Mouse (Mus musculus) T-helper 2 cell (primary cell): Measurements from ENCODE around the gene Rnf166.

ENCODE experiments used
- in situ Hi-C: fragments of 300-600 bp; cut with MboI, MseI; formaldehyde crosslinking; loops from one replicate; pipeline ENCODE4 v1.15.1; 2025; ENCODE audit warnings: high pct_unique_total_duplicates

Gene Rnf166

DNA sequence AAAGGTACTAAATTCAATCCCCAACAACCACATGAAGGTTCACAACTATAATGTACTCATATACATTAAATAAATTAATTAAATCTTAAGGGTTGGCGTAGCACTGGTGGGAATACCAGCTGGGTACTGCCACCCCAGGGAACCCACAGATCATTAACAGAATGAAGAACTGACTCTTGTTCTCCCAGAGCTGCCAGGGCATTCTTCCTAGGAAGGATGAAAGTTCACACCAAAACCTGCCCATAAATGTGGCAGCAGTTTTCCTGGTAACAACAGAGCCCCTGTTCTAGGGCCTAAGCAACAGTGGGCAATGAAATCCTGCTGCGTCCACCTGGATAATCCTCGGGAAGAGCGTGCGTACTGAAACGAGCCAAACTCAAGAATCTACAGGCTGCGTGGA is 33.5 kb downstream of the Rnf166 start:
- in situ Hi-C loops = no loop called here

DNA sequence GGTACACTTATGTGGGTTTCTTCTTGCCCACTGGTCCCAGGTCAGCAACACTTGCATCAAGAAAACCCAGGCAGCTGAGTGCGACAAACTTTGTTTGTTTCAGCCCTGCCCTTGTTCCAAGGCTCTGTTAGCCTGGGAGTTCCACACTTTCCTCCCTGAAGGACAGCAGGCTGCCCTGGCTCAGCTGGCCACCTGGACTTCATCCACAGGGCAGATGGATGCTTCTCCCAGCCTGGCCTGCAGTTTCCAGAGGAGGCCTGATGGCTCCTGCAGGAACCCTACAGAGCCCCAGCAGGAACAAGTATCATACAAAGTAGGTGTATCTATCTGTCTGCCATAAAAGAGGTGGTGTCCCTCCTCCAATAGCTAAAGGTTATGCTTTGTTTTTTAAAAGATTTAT is 34.5 kb downstream of the Rnf166 start:
- in situ Hi-C loops = no loop called here

DNA sequence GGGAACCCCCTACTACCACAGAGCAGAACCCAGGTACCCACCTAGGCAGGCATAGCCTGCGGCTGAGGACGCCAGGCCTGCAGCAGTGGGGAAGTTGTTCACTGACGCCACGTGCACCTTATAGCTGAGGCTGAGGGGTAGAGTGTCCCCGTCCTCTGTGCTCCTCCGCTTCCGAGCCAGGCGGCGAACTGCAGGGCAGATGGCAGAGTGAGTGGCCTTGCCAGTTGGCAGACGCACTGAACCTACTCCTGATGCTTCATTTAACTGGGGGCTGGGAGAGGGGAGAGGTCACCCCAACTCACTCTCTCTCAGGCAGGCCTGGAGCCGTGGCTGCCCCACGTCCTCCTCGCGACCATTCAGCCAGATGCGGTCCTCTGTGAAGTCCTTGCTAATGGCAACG is 36.5 kb downstream of the Rnf166 start:
- in situ Hi-C loops = loop anchor here (5.0 kb wide), 1 partner anchor 33 kb away; no protein-coding TSS in a partner anchor

DNA sequence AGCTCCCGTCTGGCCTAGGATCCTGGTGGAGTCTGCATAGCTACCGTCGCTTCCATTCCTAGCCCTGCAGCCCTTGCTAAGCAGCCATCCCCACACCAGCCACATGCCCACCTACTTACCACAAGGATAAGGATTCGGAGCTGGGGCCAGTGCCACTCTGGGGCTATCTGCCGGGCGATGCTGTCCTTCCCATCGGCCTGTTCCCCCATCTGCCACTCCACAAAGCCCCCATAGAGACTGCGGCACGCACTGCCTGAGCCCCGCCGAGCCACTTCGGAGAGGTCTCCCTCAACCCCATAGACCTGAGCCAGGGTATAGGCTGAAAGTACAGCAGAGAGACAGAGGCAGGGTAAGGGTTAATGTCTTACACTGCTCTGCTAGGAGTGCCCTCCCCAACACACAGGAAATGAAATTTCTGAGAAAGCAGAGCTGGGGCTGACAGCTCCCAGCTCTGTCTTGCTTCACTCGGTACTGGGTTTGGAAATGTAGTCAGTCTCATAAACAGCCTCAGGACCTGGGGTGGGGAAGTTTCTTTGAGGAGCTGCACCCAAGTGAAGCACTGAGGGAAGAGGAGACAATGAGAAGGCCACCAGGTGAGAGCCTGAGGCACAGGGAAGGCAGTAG is 38.0 kb downstream of the Rnf166 start:
- in situ Hi-C loops = loop anchor here (5.0 kb wide), 1 partner anchor 34 kb away; no protein-coding TSS in a partner anchor

DNA sequence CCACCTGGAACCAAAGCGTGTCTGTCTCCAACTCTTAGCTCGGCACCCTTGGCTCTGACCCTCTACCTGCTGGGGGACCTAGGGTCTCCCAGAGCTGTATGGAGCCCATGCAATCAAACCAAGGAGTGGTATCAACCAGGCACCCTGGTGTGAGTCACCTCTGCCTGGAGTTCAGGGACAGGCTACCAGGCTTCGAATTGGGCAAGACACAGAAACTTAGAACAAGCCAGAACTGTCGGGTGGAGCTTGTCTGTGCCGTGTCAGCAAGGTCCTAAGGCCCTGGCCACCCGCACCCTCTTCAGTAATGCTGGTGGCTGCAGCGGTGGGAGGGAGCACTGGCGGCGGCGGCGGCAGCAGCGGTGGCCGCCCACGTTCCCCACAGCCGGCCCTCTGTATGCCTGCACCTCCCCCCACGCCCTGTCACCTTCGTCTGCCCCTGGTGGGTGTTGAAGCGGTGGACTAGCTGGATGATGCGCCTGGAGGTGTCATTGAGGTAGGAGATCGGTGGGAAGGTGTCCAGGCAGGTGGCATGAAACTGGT is 39.2 kb downstream of the Rnf166 start:
- in situ Hi-C loops = loop anchor here (5.0 kb wide), 1 partner anchor 36 kb away; no protein-coding TSS in a partner anchor

DNA sequence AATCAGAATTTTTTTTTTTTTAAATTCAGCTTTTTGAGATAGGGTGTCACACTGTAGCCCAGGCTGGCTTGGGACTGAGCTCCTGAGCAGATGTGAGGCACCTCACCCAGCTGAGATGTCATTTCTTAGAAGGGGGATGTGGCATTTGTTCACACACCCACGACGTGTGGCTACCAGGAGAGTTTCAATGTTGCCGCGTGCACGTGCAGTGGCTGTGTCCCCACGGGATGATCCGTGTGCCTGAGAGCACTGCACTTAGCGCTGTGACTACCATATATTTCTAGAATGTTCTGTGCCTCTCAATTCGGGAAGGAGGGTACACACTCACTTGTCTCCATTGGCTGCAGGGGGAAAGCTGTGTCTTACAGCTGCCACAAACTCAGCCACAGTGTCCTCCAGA is 39.7 kb downstream of the Rnf166 start:
- in situ Hi-C loops = loop anchor here (5.0 kb wide), 1 partner anchor 36 kb away; no protein-coding TSS in a partner anchor

DNA sequence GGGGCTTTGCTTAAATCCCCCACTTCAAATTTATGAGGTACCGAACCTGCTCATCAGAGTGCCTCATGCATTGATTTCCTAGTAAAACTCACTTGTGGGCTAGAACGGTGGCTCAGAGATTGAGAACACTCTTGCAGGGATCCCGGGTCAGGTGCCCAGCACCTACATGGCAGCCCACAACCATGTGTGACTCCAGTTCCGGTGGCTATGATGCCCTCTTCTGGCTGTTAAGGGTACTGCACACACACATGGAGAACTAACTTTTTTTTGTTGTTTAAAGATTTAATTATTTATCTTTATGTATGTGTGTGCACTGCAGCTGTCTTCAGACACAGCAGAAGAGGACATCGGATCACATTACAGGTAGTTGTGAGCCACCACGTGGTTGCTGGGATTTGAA is 40.5 kb downstream of the Rnf166 start:
- in situ Hi-C loops = loop anchor here (5.0 kb wide), 1 partner anchor 37 kb away; no protein-coding TSS in a partner anchor

DNA sequence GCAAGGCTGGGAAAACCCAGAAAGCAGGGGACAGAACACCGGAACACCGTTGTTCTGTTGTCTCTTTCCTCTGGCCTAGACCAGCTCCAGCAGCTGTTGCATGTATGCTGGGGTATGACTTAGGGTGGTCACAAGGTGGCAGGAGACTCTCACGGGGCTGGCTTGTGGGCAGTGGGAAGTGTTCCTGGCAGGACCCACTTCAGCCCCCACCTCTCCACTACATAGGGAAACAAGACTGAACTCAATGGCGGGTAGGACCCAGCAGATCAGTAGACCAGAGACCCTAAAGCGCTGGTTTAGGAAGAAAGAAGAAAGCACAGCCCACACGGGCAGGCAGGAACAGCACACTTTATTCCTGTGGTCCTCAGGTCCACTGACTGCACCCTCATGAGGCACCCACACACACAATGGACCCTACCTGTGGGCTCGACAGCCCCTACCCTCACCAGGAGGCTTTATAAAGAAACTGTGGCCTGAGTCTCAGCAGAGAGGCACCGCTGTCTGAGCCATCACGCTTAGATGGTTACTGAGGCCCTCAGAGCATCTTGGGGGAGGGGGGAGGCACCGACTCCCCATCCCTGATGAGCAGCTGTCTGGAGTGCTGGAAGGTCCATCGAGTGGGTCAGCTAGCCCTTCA is 42.5 kb downstream of the Rnf166 start:
- in situ Hi-C loops = no loop called here

DNA sequence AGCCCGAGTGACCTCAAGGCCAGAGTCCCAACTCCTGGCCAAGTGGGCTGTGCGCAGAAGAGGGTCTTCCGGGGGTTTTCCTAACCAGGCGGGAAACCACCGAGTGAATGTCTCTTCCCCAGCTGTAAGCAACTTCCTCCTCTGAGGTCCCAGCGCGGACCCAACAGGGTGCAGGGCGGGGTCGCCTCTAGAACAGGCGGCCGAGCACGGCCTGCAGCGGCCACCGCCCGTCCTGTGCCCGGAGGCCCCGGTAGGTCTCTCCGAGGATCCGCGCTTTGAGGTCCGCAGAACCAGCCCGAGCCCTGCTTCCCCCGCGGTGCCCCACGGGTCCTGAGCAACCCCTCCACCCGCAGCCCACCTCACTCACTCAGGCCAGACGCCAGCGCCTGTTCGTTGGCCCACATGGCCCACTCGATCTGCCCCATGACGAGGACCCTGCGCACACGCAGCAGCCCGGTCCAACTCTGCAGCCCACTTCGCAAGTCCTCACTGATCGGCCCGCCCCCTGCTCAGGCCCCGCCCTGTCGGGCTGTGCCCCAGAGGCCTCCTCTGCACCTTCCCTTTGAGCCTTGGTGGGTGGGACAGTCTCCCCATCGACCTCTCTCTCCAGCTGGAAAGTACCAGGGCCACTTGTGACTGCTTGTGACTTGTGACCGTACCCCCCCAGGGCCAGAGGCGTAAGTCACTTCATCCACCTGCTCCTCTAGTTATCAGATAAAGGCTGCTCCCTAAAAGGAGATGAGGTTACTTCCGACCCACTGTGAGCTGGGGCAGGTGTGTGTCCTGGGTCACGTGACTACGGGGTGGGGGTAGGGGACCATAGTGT is 43.2 kb downstream of the Rnf166 start, which contains the start of gene Cyba:
Gene Cyba, minus strand, starts transcription at position 488 of the 826 bp plus-strand sequence.
- in situ Hi-C loops = no loop called here

DNA sequence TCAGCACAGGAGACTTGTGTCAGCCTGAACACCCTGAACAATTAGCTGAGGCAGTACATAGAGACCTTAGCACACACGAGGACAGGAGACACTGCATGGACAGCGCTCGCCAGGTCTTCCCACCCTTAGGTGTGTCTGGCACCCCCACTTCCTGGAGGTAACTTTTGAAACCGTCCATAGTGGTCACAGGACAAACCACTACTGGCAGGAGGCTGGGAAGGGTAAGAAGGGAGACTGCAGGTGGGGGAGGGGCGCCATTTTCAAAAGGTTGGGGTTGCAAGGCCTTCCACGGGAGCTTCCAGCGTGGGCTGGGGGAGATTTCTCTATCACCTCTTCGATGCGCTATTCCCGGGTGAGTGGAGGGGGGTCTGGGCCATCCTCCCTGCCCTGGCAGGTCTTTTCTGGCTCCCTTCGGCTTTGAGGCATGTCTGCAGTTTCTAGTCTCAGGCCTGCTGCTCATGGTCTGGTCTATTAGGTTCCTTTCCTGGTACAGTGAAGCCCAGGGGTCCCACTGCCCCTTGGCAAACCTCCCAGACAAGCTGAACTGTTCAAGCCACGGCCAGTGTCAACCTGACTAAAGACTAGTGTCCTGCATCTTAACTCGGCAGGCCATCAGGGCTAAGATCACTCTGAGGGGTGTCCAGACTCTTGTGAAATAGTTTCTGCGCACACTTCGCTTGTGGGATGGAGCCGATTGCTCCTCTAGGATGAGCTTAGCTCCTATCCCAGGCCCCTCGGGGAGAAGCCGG is 44.0 kb downstream of the Rnf166 start:
- in situ Hi-C loops = no loop called here

DNA sequence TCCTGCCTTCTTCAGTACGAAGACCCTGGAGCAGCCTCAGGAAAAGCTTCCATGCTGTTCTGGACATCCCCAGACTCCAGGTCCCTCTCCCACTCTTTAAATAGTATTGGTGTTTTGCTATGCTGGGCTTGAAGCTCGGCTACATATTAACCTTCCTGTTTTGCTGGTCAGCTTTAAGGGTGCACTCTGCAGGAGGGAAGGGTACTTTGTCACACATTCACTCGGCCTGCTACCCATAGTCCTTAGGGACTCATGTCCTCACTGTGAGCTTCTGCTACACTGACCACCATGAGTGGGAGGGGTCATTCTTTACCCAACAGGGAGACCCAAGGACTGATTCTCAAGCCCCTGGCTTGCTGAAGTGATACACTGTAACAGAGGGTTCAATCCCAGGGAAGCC is 45.2 kb downstream of the Rnf166 start:
- in situ Hi-C loops = no loop called here

DNA sequence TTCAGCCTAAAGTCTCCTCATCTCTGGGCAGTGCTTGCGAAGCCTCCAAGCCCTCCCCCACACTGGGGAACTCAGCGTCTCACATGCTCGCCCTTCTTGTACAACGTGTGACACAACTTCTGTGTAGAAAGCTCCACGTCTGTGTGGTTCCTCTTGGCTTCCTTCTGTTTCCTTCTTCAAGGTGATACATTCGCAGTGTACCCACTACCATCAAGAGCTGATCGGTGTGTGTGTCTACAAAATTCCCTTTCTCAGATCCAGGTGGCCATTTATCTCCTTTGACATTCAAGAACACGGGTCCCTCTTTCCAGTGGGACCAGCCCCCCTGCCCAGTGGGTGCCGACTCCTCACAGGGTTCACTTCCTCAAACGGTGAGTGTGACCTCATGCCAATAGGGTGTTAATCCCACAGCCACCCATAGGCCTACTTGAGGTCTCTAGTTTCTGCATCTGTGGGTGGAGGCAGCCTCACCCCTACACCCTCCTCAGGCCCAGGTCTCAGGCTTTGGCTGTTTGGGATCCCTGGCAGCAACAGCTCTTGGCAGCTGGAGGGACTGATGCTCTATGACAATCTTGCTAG is 45.7 kb downstream of the Rnf166 start:
- in situ Hi-C loops = no loop called here

DNA sequence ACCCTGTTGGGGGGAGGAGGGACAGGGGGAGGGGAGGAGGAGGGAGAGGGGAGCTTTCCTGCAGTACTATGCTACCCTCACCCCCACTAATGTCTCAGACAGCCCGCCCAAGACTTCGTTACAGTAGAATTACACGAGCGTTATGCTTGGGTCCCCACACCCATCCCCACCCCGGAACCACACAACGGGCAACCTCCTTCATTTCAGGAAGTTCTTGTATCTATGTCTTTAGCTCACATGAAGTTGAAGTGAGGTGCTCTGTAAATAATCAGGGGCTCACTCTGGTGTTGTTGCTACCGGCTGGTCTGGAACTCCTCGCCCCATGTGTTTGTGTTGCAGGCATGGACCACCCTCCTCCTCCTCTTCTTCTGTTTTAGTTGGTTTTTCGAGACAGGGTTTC is 47.7 kb downstream of the Rnf166 start:
- in situ Hi-C loops = no loop called here

DNA sequence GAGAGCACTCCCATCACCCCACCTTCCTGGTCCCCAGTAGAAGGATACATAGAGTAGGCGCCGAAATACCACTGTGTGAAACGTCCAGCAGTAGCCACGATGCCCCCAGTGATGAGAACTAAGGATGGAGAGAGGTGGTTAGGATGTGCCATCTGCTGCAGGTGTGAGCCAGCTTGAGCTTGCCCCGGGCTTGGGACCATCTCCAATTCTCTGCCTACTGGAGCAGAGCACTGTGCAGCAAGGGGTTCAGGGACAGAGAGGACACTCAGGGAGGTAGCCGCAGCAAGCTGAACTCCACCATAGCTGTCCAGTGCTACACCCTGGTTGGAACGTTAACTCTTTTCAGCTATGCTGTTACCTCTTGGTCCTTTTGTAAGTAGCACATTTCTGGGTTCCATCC is 48.3 kb downstream of the Rnf166 start:
- in situ Hi-C loops = no loop called here

DNA sequence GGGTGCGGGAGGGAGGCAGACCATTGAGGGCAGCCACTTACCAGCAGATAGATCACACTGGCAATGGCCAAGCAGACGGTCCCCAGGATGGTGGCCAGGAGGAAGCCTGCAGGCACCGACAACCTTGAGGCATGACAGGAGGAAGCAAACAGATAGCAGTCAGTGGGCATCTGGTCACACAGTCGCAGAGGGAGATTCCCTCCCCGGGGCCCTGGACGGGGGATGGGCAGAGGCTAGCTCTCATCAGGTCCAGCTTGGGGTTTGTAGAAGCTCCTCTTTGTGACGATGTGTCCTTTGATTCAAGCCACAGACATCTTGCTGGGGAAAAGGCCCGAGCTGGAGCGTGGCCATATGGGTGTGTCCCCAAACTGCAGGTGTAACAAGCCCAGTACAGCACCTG is 49.7 kb downstream of the Rnf166 start:
- in situ Hi-C loops = no loop called here

DNA sequence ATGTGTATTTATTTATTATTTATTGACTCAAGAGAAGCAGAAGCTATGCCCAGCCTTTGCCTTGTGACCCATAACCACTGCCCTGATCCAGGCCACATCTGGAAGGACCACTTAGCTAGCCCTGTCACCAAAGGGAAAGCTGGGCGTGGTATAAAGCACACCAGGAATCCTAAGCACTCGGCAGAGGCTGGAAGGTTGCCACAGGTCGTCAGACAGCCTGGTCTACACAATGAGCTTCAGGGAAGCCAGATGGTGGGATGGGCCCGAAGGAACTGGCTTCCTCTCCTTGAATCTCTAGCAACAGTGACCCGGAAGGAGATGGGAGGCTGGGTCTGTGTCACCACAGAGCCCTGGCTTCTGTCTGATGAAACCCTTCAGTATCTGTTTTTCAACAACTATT is 52.2 kb downstream of the Rnf166 start:
- in situ Hi-C loops = no loop called here

DNA sequence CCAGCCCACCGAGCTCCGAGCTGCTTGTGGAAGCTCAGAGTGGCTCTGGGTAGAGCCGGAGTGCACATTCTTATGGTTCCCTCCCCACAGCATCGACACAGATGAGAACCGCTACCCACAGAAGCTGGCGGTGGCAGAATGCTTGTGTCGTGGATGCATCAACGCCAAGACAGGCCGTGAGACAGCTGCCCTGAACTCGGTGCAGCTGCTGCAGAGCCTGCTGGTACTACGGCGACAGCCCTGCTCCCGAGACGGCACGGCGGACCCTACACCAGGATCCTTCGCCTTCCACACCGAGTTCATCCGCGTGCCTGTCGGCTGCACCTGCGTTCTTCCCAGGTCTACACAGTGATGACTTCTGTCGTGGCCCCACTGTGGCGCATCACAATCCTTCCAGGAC is 52.6 kb downstream of the Rnf166 start:
- in situ Hi-C loops = no loop called here

DNA sequence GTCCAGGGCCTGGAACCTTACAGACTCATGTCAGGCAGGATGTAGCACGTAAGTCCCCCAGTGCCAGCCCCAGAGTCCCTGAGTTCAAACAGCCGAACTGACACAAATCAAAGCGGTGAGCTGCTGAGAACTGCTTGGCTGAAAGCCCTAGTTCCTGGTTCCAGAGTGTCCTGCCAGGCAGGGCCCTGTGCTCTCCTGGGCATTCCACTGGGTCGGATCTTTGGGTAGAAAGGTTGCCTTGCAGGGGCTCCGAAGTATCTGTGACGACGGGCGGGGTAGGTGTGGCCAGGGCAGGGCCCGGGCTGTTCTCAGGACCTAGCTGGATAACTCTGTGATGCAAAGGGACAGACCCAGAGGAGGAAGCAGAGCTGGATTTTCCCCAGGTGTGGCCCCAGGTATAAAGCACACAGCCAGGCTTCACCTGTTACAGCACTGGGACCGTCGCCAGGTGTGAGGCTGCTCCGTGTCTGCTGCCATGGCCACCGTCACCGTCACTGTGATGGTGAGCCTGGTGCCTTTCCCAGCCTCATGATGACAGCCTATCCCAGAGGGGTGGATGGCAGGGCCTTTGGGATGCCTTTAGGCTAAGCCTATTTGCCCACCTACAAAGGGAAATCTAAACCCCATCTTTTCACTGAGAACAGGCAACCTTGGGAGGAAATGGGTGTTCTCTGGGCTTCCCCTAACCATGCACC is 54.3 kb downstream of the Rnf166 start, which contains the start of gene Il17c:
Gene Il17c, plus strand, starts transcription at position 645 of the 695 bp plus-strand sequence.
- in situ Hi-C loops = no loop called here

DNA sequence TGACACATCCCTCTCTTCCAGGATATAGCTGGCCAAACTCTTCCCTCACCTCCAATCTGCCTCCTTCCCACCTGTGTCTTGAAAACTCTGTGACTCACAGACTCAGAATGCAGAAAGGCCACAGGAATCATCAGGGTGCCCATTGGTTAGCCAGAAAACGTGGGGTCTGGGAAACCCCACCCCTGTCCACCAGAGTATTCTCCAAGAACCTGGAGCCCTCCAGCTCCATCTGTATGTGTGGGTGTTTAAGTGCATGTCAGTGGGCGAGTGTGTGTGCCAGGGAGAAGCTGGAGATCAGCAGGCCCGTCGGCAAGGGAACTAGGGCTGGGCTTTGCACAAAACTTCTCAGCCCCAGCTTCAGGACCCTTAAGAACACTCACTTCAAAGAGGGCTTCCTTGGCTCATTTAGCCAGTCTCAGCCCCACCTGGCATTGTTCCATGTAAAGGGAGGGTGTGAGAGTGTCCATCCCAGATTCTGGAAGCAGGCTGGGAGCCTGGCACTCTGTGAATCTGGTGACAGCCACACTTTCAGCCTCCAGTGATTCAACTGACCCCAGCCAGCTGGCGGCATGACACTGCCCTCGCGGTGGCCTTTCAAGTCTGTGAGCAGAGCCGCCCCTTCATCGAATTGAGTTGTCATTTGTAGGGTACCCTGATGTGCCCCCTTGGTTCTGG is 55.8 kb downstream of the Rnf166 start:
- in situ Hi-C loops = no loop called here
